Mouse (Mus musculus): ENCODE data around the gene Gm36864. TPM values are rescaled to one million over a fixed set of nuclear protein-coding genes. Genes with fewer than 3 reads are reported as not detected.
A peak's percentile ranks its signal among the peaks of the same experiment; 100 is the strongest.
"Not testable (repeated sequence)": the region's sequence is repeated elsewhere in the genome, so short reads cannot be mapped to it uniquely, and the experiment has no call there.

Gm36864 gene
- not detected in 2 replicates for polyA plus RNA-seq (2012; rRNA removed)

- no peak within 1 kb of the TSS for H3K4me3 ChIP-seq (ENCODE audit: low read depth, low read length)
- no peak within 1 kb of the TSS for H3K27ac ChIP-seq (ENCODE audit: insufficient read depth, low read depth, low read length)
- H3K27me3 ChIP-seq (ENCODE audit: control insufficient read depth, insufficient read depth, low read length): no peaks in the 10 kb centered on the region
- no peak for TF ChIP-seq POLR2A (IDR thresholded peaks at IDR 0.05; ENCODE audit: low read depth, low read length)
- WGBS: 62% methylated on average over 3 of the region's 3 CpGs
- no peaks in the 10 kb centered on the region for H3K36me3 ChIP-seq (ENCODE audit: control insufficient read depth, insufficient read depth, low read length)
- H3K4me1 ChIP-seq (ENCODE audit: control insufficient read depth, insufficient read depth, insufficient read length, low read length): peaks cover 3% of the 10 kb centered on the region; the same call in 1 of the 2 replicates
Measured at GRCm38 (mm10) chr7:44235909-44236308, at the start of gene Gm36864. TSS of gene Gm36864 (plus strand) at chr7:44236177.

- H3K4me3 ChIP-seq (ENCODE audit: low read depth, low read length); H3K27me3 ChIP-seq (ENCODE audit: control insufficient read depth, insufficient read depth, low read length); H3K27ac ChIP-seq (ENCODE audit: insufficient read depth, low read depth, low read length); H3K4me1 ChIP-seq (ENCODE audit: control insufficient read depth, insufficient read depth, insufficient read length, low read length); H3K36me3 ChIP-seq (ENCODE audit: control insufficient read depth, insufficient read depth, low read length): not testable (repeated sequence)
- WGBS: 19% methylated on average over 8 of the region's 8 CpGs
Measured at GRCm38 (mm10) chr7:44186516-44186915, 49.5 kb upstream of the Gm36864 start.

GRCm38 (mm10) chr7:44187936-44188335 lies 48.0 kb upstream of the Gm36864 start, which contains the start of gene Klk1b24:
TSS of gene Klk1b24 (plus strand) at chr7:44188236.
- not testable (repeated sequence) for H3K36me3 ChIP-seq (ENCODE audit: control insufficient read depth, insufficient read depth, low read length); H3K4me3 ChIP-seq (ENCODE audit: low read depth, low read length); H3K27ac ChIP-seq (ENCODE audit: insufficient read depth, low read depth, low read length); H3K27me3 ChIP-seq (ENCODE audit: control insufficient read depth, insufficient read depth, low read length); H3K4me1 ChIP-seq (ENCODE audit: control insufficient read depth, insufficient read depth, insufficient read length, low read length)

GRCm38 (mm10) chr7:44193466-44193865 lies 42.5 kb upstream of the Gm36864 start:
- not testable (repeated sequence) for H3K4me3 ChIP-seq (ENCODE audit: low read depth, low read length); H3K36me3 ChIP-seq (ENCODE audit: control insufficient read depth, insufficient read depth, low read length); H3K4me1 ChIP-seq (ENCODE audit: control insufficient read depth, insufficient read depth, insufficient read length, low read length); H3K27ac ChIP-seq (ENCODE audit: insufficient read depth, low read depth, low read length); H3K27me3 ChIP-seq (ENCODE audit: control insufficient read depth, insufficient read depth, low read length)
- WGBS: 93% methylated on average over 1 of the region's 1 CpGs

GRCm38 (mm10) chr7:44197891-44198290 lies 38.1 kb upstream of the Gm36864 start, which contains the start of gene Klk1b3:
TSS of gene Klk1b3 (plus strand) at chr7:44198191.
- WGBS: 25% methylated on average over 3 of the region's 3 CpGs
- Histone ChIP-seq H3K4me1 (ENCODE audit: control insufficient read depth, insufficient read depth, insufficient read length, low read length) (no peaks in the 10 kb centered on the region), H3K36me3 (ENCODE audit: control insufficient read depth, insufficient read depth, low read length) (no peaks in the 10 kb centered on the region), H3K4me3 (ENCODE audit: low read depth, low read length) (no peak within 1 kb of the TSS), H3K27ac (ENCODE audit: insufficient read depth, low read depth, low read length) (no peak within 1 kb of the TSS), H3K27me3 (ENCODE audit: control insufficient read depth, insufficient read depth, low read length) (no peaks in the 10 kb centered on the region)
- no peak for TF ChIP-seq CTCF (IDR thresholded peaks at IDR 0.05; ENCODE audit: extremely low read depth, insufficient read length, insufficient replicate concordance, low read depth, low read length)
- no peak for TF ChIP-seq POLR2A (IDR thresholded peaks at IDR 0.05; ENCODE audit: low read depth, low read length)

- not testable (repeated sequence) for H3K36me3 ChIP-seq (ENCODE audit: control insufficient read depth, insufficient read depth, low read length); H3K4me3 ChIP-seq (ENCODE audit: low read depth, low read length); H3K27ac ChIP-seq (ENCODE audit: insufficient read depth, low read depth, low read length); H3K27me3 ChIP-seq (ENCODE audit: control insufficient read depth, insufficient read depth, low read length); H3K4me1 ChIP-seq (ENCODE audit: control insufficient read depth, insufficient read depth, insufficient read length, low read length)
- 12% methylated on average over 3 of the region's 3 CpGs for WGBS
Measured at GRCm38 (mm10) chr7:44207135-44207534, 28.8 kb upstream of the Gm36864 start, which contains the start of gene Klk1b4. TSS of gene Klk1b4 (plus strand) at chr7:44207435.

GRCm38 (mm10) chr7:44208307-44208706 lies 27.7 kb upstream of the Gm36864 start:
- Histone ChIP-seq H3K4me3 (ENCODE audit: low read depth, low read length) (no peak overlapping the region), H3K27ac (ENCODE audit: insufficient read depth, low read depth, low read length) (no peak overlapping the region), H3K27me3 (ENCODE audit: control insufficient read depth, insufficient read depth, low read length) (no peaks in the 10 kb centered on the region), H3K4me1 (ENCODE audit: control insufficient read depth, insufficient read depth, insufficient read length, low read length) (no peaks in the 10 kb centered on the region), H3K36me3 (ENCODE audit: control insufficient read depth, insufficient read depth, low read length) (no peaks in the 10 kb centered on the region)
- TF ChIP-seq CTCF (IDR thresholded peaks at IDR 0.05; ENCODE audit: extremely low read depth, insufficient read length, insufficient replicate concordance, low read depth, low read length): no peak
- TF ChIP-seq POLR2A (IDR thresholded peaks at IDR 0.05; ENCODE audit: low read depth, low read length): no peak
- 84% methylated on average over 3 of the region's 3 CpGs for WGBS

GRCm38 (mm10) chr7:44215645-44216044 lies 20.3 kb upstream of the Gm36864 start, which contains the start of gene Klk1b5:
TSS of gene Klk1b5 (plus strand) at chr7:44215945.
- peaks cover 11% of the 10 kb centered on the region; the same call in 1 of the 2 replicates for H3K4me1 ChIP-seq (ENCODE audit: control insufficient read depth, insufficient read depth, insufficient read length, low read length)
- H3K36me3 ChIP-seq (ENCODE audit: control insufficient read depth, insufficient read depth, low read length): no peaks in the 10 kb centered on the region
- no peak within 1 kb of the TSS for H3K27ac ChIP-seq (ENCODE audit: insufficient read depth, low read depth, low read length)
- H3K27me3 ChIP-seq (ENCODE audit: control insufficient read depth, insufficient read depth, low read length): no peaks in the 10 kb centered on the region
- H3K4me3 ChIP-seq (ENCODE audit: low read depth, low read length): no peak within 1 kb of the TSS
- WGBS: 84% methylated on average over 1 of the region's 1 CpGs
- TF ChIP-seq CTCF (IDR thresholded peaks at IDR 0.05; ENCODE audit: extremely low read depth, insufficient read length, insufficient replicate concordance, low read depth, low read length): no peak

- H3K36me3 ChIP-seq (ENCODE audit: control insufficient read depth, insufficient read depth, low read length); H3K4me3 ChIP-seq (ENCODE audit: low read depth, low read length); H3K27me3 ChIP-seq (ENCODE audit: control insufficient read depth, insufficient read depth, low read length): not testable (repeated sequence)
- peak overlapping the region; percentile 6; the same call in 1 of the 2 replicates for H3K27ac ChIP-seq (ENCODE audit: insufficient read depth, low read depth, low read length)
- peaks cover 15% of the 10 kb centered on the region; the same call in 1 of the 2 replicates for H3K4me1 ChIP-seq (ENCODE audit: control insufficient read depth, insufficient read depth, insufficient read length, low read length)
- WGBS: 28% methylated on average over 9 of the region's 10 CpGs
Measured at GRCm38 (mm10) chr7:44221601-44222000, 14.4 kb upstream of the Gm36864 start.

GRCm38 (mm10) chr7:44222335-44222734 lies 13.6 kb upstream of the Gm36864 start:
- H3K27ac ChIP-seq (ENCODE audit: insufficient read depth, low read depth, low read length); H3K36me3 ChIP-seq (ENCODE audit: control insufficient read depth, insufficient read depth, low read length); H3K27me3 ChIP-seq (ENCODE audit: control insufficient read depth, insufficient read depth, low read length); H3K4me3 ChIP-seq (ENCODE audit: low read depth, low read length): not testable (repeated sequence)
- H3K4me1 ChIP-seq (ENCODE audit: control insufficient read depth, insufficient read depth, insufficient read length, low read length): peaks cover 13% of the 10 kb centered on the region; the same call in 1 of the 2 replicates
- WGBS: 76% methylated on average over 6 of the region's 6 CpGs

Data from small intestine, adult 2 months (tissue).